Mouse (Mus musculus): ENCODE measurements around the gene Cpa5.

DNA sequence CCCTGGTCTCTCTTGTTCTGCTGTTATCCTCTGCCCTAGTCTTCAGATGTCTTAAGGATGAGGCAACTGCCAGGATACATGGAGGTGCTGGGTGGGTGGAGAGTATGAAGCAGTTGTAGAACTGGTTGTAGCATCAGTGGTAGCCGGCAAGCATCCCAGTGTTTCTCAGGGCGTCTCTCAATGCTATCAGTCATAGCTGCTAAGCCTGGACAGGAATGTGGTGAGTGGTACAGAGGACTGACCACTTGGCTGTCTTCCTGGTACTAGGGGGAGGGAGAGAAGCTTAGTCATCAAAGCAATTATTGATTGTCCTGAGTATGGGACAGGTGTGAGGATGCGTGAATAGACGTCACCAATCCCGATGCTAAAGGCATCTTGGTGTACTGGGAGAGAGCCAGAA, 40.8 kb upstream of the Cpa5 start:
- TF ChIP-seq CTCF (IDR thresholded peaks at IDR 0.05; ENCODE audit: extremely low read depth, insufficient read depth, insufficient read length, insufficient replicate concordance) (no peak), POLR2A (IDR thresholded peaks at IDR 0.05; ENCODE audit: low read depth, low read length) (no peak)
